Mouse (Mus musculus) telencephalon, adult 2 months (tissue): Measurements from ENCODE around the gene Gm42417.

Experiments used
- DNase-seq: peaks from one replicate; pipeline ENCODE4 v3.0.0-alpha.2; 2011; ENCODE audit warnings: low read depth, low spot score

Gm42417 gene

GRCm38 (mm10) chr1:36539186-36539585 is at the start of gene Gm42417:
Gm42417 (minus strand) TSS chr1:36539429.
- no peak for DNase-seq

GRCm38 (mm10) chr1:36587860-36588259 is 48.6 kb upstream of the Gm42417 start:
- no peak for DNase-seq

- no peak for DNase-seq
Measured at GRCm38 (mm10) chr1:36586288-36586687, 47.1 kb upstream of the Gm42417 start.

GRCm38 (mm10) chr1:36583408-36584116 is 44.3 kb upstream of the Gm42417 start:
- DNase-seq, result no peak

GRCm38 (mm10) chr1:36582211-36582610 is 43.0 kb upstream of the Gm42417 start:
- no peak for DNase-seq

GRCm38 (mm10) chr1:36581260-36581659 is 42.0 kb upstream of the Gm42417 start:
- no peak for DNase-seq

GRCm38 (mm10) chr1:36580384-36581207 is 41.4 kb upstream of the Gm42417 start:
- no peak for DNase-seq

- DNase-seq, result no peak
Measured at GRCm38 (mm10) chr1:36579974-36580383, 40.8 kb upstream of the Gm42417 start.

- no peak for DNase-seq
Measured at GRCm38 (mm10) chr1:36576991-36577675, 37.9 kb upstream of the Gm42417 start.

- DNase-seq, result no peak
Measured at GRCm38 (mm10) chr1:36575347-36575746, 36.1 kb upstream of the Gm42417 start.

GRCm38 (mm10) chr1:36574196-36574955 is 35.1 kb upstream of the Gm42417 start:
- DNase-seq, result no peak

GRCm38 (mm10) chr1:36573524-36573923 is 34.3 kb upstream of the Gm42417 start:
- no peak for DNase-seq

GRCm38 (mm10) chr1:36572709-36573108 is 33.5 kb upstream of the Gm42417 start:
- DNase-seq, result no peak

GRCm38 (mm10) chr1:36572140-36572700 is 33.0 kb upstream of the Gm42417 start:
- DNase-seq, result no peak

- DNase-seq, result no peak
Measured at GRCm38 (mm10) chr1:36571627-36572026, 32.4 kb upstream of the Gm42417 start.

GRCm38 (mm10) chr1:36570320-36570719 is 31.1 kb upstream of the Gm42417 start:
- DNase-seq, result no peak

GRCm38 (mm10) chr1:36569694-36570276 is 30.6 kb upstream of the Gm42417 start:
- no peak for DNase-seq

- no peak for DNase-seq
Measured at GRCm38 (mm10) chr1:36568776-36569175, 29.5 kb upstream of the Gm42417 start.

GRCm38 (mm10) chr1:36567818-36568603 is 28.8 kb upstream of the Gm42417 start:
- no peak for DNase-seq

- no peak for DNase-seq
Measured at GRCm38 (mm10) chr1:36566425-36566824, 27.2 kb upstream of the Gm42417 start.
